Mouse (Mus musculus) liver, postnatal 0 days (tissue): ENCODE data around the gene Olfr850.

Experiments
- CTCF ChIP-seq: sonication (generic); IDR thresholded peaks from 2 replicates; pipeline ENCODE4 v1.5.1; 2016; ENCODE audit warnings: antibody characterized with exemption, low read depth
- EP300 ChIP-seq: IDR thresholded peaks from 2 replicates; pipeline ENCODE4 v1.6.1; 2016; ENCODE audit warnings: antibody characterized with exemption, low read depth, mild to moderate bottlenecking

- TF ChIP-seq CTCF: no peak
- TF ChIP-seq EP300: no peak
These were observed 14.9 kb upstream of the Olfr850 start, which contains the start of gene Olfr851 for GRCm38 (mm10) chr9:19492995-19493394.
